Comparison of ENCODE assay signal across 30 mouse cellular contexts in the genomic region with DNA sequence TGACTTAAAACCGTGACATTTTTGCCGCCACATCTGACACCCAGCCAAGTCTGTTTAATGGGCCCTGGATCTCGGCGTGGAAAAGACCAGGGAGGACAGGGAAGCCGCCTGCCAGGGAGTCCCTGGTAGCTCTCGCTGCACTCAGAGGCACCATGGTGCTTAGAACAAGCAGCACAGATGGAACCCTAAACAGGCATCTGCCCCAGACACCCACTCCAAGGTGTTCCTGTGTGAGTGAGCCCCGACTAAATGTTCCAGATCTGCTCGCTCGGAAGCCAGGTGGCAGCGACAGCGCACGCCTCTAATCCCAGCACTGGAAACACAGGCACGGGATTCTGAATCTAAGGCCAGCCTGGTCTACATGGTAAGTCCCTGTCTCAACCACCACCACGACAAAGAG. TPM values are rescaled to one million over a fixed set of nuclear protein-coding genes. Genes with fewer than 3 reads are reported as not detected.
DNase-seq lines count a peak whose midpoint lies in the region; ATAC-seq and TF ChIP-seq lines count a peak whose summit lies in the region.
"Had no signal": no experiment of that assay in that cellular context is flagged by ENCODE, and none has a peak within 500 bp of the region (broad histone marks: within the 10 kb centered on the region; RNA-seq: fewer than 3 reads in every experiment).

No protein-coding gene starts in this region.

- no peak overlapping the region for H3K4me3 ChIP-seq in stomach, postnatal 0 days (ENCODE audit: low read depth, low read length)
- H3K4me3 ChIP-seq: left cerebral cortex, adult 2 months; limb, embryonic 12.5 days; liver, embryonic 12.5 days had no signal

- H3K9me3 ChIP-seq in stomach, postnatal 0 days (ENCODE audit: control insufficient read depth, low read length), result no peaks in the 10 kb centered on the region
- H3K9me3 ChIP-seq: limb, embryonic 12.5 days; liver, embryonic 12.5 days had no signal

- TF ChIP-seq EP300 in stomach, postnatal 0 days (optimal IDR thresholded peaks at IDR 0.05), result no peak

- WGBS in stomach, postnatal 0 days, result 90% methylated on average over 14 of the region's 14 CpGs

- no peak for ATAC-seq in stomach, postnatal 0 days (ENCODE audit: low FRiP score, low TSS enrichment)
- ATAC-seq: forebrain, postnatal 0 days; liver, embryonic 12.5 days had no signal

- H3K27ac ChIP-seq in stomach, postnatal 0 days (replicated peaks), result no peak overlapping the region
- H3K27ac ChIP-seq: left cerebral cortex, adult 2 months; limb, embryonic 12.5 days; liver, embryonic 12.5 days had no signal

- 0 out of 2 replicates have a peak, but pooled peaks have one; percentile 20 for TF ChIP-seq CTCF in stomach, postnatal 0 days (IDR thresholded peaks at IDR 0.05; ENCODE audit: low read depth)

- peak; percentile 45 to 55 for DNase-seq in frontal cortex, adult 2 months (ENCODE audit: extremely low spot score in 1 of 2, low spot score in 1 of 2)
- DNase-seq in frontal cortex, postnatal 14 days (ENCODE audit: low spot score in 2 of 2), result no peak
- DNase-seq in right cerebral cortex, adult 2 months (ENCODE audit: low spot score in 2 of 2), result peak; percentile 44 to 50
- DNase-seq in right cerebral cortex, postnatal 10 days (ENCODE audit: low spot score in 2 of 2), result no peak
- peak; percentile 70 for DNase-seq in layer of hippocampus, adult 9-10 months (ENCODE audit: low spot score)
- DNase-seq in stomach, postnatal 0 days (ENCODE audit: low spot score), result no peak
- no peak for DNase-seq in T-cell, adult 2 months (ENCODE audit: low spot score)
- no peak for DNase-seq in gastrocnemius, postnatal 10 days
- DNase-seq: adrenal gland, postnatal 25 days; cerebellum, adult 9-10 months; forebrain, postnatal 0 days; gastrocnemius, postnatal 14 days; heart, adult 11 months; kidney, adult 2 months; kidney, postnatal 10 days; lung, adult 18-20 months; lung, postnatal 14 days; right cerebral cortex, postnatal 4 days; thymus, adult 18-20 months; thymus, postnatal 36 days had no signal

- peaks cover 17% of the 10 kb centered on the region; the same call in 1 of the 2 replicates for H3K36me3 ChIP-seq in stomach, postnatal 0 days (ENCODE audit: control insufficient read depth, insufficient read depth, low read length)

- no peaks in the 10 kb centered on the region for H3K27me3 ChIP-seq in stomach, postnatal 0 days (ENCODE audit: control insufficient read depth, insufficient read depth, low read length)
- H3K27me3 ChIP-seq: limb, embryonic 12.5 days; liver, embryonic 12.5 days had no signal

- H3K4me1 ChIP-seq in stomach, postnatal 0 days (replicated peaks; ENCODE audit: control insufficient read depth, insufficient read depth), result peaks cover 3% of the 10 kb centered on the region; the same call in 1 of the 2 replicates

- H3K4me2 ChIP-seq in stomach, postnatal 0 days (replicated peaks; ENCODE audit: low read depth), result no peak overlapping the region
- H3K4me2 ChIP-seq: heart, embryonic 11.5 days; limb, embryonic 12.5 days; liver, embryonic 12.5 days; midbrain, embryonic 11.5 days had no signal

- no peak overlapping the region for H3K9ac ChIP-seq in stomach, postnatal 0 days (ENCODE audit: low read length)
- H3K9ac ChIP-seq: forebrain, postnatal 0 days; limb, embryonic 12.5 days; liver, embryonic 12.5 days had no signal

RNA-seq across cellular contexts. Expression of a gene that starts 2.4 kb away (rescaled TPM):
- 175 and 194 TPM in 2 replicates for polyA plus RNA-seq in frontal cortex, adult 2 months (2012; rRNA removed)
- 36.2 and 37.0 TPM in 2 replicates for polyA plus RNA-seq in stomach, postnatal 0 days (2015; fragmentation: Nextera tagmentation; extraction: Ambion mirVana)
- 10 to 100 TPM; 51.7 to 61.1 TPM for total RNA-seq in gastrocnemius, postnatal 10 days (2021)

RNA-seq across cellular contexts. Expression of a gene that starts 2.4 kb away (rescaled TPM):
- polyA plus RNA-seq in frontal cortex, adult 2 months (2012; rRNA removed), result 8.8 and 10.7 TPM in 2 replicates
- 8.0 and 8.4 TPM in 2 replicates for polyA plus RNA-seq in stomach, postnatal 0 days (2015; fragmentation: Nextera tagmentation; extraction: Ambion mirVana)
- 1 to 10 TPM; 4.3 TPM for total RNA-seq in gastrocnemius, postnatal 10 days (2021)

RNA-seq across cellular contexts. Expression of a gene that starts 20.1 kb away (rescaled TPM):
- 80.5 and 83.9 TPM in 2 replicates for polyA plus RNA-seq in frontal cortex, adult 2 months (2012; rRNA removed)
- 37.9 and 38.0 TPM in 2 replicates for polyA plus RNA-seq in stomach, postnatal 0 days (2015; fragmentation: Nextera tagmentation; extraction: Ambion mirVana)
- 10 to 100 TPM; 30.1 to 33.4 TPM for total RNA-seq in gastrocnemius, postnatal 10 days (2021)

RNA-seq across cellular contexts. Expression of a gene that starts 28.2 kb away (rescaled TPM):
- polyA plus RNA-seq in frontal cortex, adult 2 months (2012; rRNA removed), result 0.65 TPM in 1 of 2 replicates, not detected in the other
- 1.2 and 1.8 TPM in 2 replicates for polyA plus RNA-seq in stomach, postnatal 0 days (2015; fragmentation: Nextera tagmentation; extraction: Ambion mirVana)
- not detected for total RNA-seq in gastrocnemius, postnatal 10 days (2021)
- total RNA-seq: adrenal gland, postnatal 25 days; forebrain, postnatal 0 days; gastrocnemius, postnatal 14 days; megakaryocyte progenitor cell, adult 5-6 weeks; midbrain, postnatal 0 days had no signal
- polyA plus RNA-seq: heart, embryonic 11.5 days; heart, postnatal 0 days; hindbrain, embryonic 11.5 days; kidney, adult 2 months; midbrain, embryonic 11.5 days; neural tube, embryonic 14.5 days had no signal

RNA-seq across cellular contexts. Expression of a gene that starts 39.4 kb away (rescaled TPM):
- polyA plus RNA-seq in frontal cortex, adult 2 months (2012; rRNA removed), result 53.8 and 59.4 TPM in 2 replicates
- 9.7 and 12.4 TPM in 2 replicates for polyA plus RNA-seq in stomach, postnatal 0 days (2015; fragmentation: Nextera tagmentation; extraction: Ambion mirVana)
- total RNA-seq in gastrocnemius, postnatal 10 days (2021), result 10 to 100 TPM; 18.0 to 21.0 TPM

Comparison
In these comparisons a context has a peak if more than half of its experiments do, and no peak if none do; other contexts are left out.
1. DNase-seq: peak in frontal cortex, adult 2 months (2 of 2), right cerebral cortex, adult 2 months (2 of 2) and layer of hippocampus, adult 9-10 months (single experiment); none in frontal cortex, postnatal 14 days (0 of 2), right cerebral cortex, postnatal 10 days (0 of 2), stomach, postnatal 0 days (single experiment), T-cell, adult 2 months (single experiment) and gastrocnemius, postnatal 10 days (single experiment).